Mouse (Mus musculus) gastrocnemius, postnatal 10 days (tissue): ENCODE results near the gene Srpx2. TPM values are rescaled to one million over a fixed set of nuclear protein-coding genes. Genes with fewer than 3 reads are reported as not detected.

Experiments used
- total RNA-seq, 2 experiments: library from RNA; stranded (reverse); gene quantifications; 2 replicates each; pipeline ENCODE4 v1.2.3; 2021

Srpx2 gene
- total RNA-seq, 2 experiments from 2014 or later, result 11.0 to 15.6 TPM

Other genes starting within 250 kb of the Srpx2 start
- gene Pcdh19, start 219.4 kb upstream of the Srpx2 start, total RNA-seq, result 10 to 100 TPM in 1 of 2 experiments, 1 to 10 TPM in 1; 8.6 to 10.6 TPM
- gene Tnmd, start 57.4 kb upstream of the Srpx2 start, total RNA-seq, result 100 to 1,000 TPM; 138 to 160 TPM
- 10 to 100 TPM; 17.9 to 23.0 TPM for gene Tspan6, start 10.0 kb upstream of the Srpx2 start, total RNA-seq
- 1 to 10 TPM in 1 of 2 experiments, under 1 TPM in 1; 0.80 to 2.0 TPM for gene Sytl4, start 73.4 kb downstream of the Srpx2 start, total RNA-seq
- gene Cstf2, start 150.8 kb downstream of the Srpx2 start, total RNA-seq, result 10 to 100 TPM; 21.0 to 22.4 TPM